Mouse (Mus musculus) B cell, adult (primary cell): Measurements from ENCODE around the gene Icam1. TPM values are rescaled to one million over a fixed set of nuclear protein-coding genes. Genes with fewer than 3 reads are reported as not detected.

Source experiments
- total RNA-seq: library from RNA; stranded (reverse); gene quantifications from 4 replicates; pipeline ENCODE4 v1.2.4, GENCODE M21; 2023; ENCODE audit not compliant: inconsistent age

The Icam1 gene
- 48.1 to 52.0 TPM (median 49.9 TPM) in 4 replicates for total RNA-seq

DNA sequence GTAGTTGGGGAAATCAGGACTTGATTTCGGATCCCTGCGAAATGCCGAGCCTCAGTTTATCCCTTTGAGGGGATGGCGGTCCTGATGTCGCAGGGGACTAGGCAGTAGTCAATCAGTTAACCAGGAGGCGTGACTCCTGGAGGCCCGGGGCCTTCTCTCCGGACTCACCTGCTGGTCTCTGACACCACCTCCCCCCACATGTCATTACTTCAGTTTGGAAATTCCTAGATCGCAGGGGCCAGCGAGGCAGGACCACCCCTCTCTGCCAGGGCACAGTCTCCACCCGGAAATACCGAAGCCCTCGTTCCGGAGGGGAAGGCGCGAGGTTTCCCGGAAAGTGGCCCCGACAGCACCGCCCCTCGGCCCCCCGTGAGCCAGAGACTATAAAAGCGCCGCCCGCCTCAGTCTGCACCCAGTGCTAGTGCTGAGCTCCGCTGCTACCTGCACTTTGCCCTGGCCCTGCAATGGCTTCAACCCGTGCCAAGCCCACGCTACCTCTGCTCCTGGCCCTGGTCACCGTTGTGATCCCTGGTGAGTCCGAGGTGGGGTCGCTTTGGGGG, at the start of gene Icam1:
Gene Icam1, plus strand, starts transcription at position 415 of the 560 bp plus-strand sequence.

DNA sequence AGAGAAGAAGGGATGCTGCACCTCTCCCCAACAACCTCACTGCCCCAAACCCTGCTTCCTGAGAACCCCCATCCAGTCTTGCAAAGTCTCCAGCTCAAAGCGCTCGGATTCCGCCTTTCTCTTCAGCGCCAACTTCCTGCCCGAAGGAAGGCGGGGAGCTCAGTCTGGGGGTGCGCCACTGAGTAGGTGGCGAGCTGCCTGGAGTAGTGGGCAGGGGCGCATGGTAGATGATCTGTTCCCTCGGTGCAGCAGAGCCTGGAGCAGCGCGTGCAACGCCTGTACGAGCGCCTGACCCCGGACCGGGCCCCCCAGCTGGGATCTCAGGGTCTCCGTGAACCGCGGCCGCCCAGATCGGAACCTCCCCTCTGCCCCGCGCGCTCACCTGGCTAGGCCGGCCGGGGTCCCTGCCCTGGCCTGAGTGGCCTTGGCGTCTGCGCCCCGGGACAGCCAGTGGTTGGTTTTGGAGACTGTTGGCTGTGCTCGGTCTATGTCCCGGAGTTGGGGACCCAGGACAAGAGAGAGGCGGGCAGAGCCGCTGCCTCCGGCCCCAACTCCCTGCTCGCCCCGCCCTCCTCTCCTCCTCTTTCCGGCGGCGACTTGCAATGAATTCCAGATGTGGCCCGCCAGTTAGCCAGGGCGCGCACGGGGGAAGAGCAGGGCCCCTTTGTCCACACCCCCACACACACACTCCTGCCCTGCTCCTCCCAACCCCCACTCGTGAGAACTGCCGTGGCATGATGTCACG, 39.4 kb upstream of the Icam1 start, which contains the start of gene S1pr2:
Gene S1pr2, minus strand, starts transcription at position 566 of the 745 bp plus-strand sequence.

DNA sequence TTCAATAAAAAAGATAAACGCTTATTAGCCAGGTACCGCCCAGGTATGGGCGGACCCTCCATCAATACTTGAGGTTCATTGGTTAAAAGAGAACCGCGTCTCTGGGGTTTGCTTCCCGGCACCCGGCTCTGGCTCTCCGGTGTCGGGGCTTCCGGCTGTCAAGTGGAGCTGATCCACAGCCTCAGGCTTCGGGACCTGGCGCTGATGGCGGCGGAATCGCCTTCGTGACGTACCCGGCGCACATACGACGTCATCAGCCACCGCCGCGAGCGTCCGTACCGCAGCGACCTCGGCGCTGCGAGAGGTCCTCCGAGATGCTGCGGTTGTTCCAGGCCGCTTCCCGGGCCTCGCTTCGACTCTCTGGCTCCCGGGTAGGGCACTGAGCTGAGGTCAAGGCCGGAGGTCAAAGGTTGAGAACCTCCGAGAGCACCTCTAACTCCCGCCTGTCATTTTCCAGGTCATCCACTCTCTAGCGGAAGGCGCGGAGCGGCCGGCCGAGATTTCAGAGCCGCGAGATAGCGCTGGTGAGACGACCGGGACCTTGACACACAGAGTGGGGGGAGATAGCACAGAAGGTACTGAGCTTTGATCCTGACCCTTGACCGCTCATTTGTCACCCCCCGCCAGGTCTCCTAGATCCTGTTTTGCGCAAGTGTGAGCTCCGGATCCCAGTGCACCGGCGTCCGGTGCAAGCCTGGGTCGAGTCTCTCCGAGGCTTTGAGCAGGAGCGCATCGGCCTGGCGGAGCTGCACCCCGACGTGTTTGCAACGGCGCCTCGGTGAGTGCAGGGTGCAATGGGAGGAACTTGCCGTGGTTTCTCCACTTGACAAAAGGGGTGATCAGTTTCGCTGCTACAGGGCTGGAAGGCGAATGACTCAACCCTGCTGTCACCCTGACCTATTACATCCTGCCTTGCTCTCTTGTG, 12.9 kb upstream of the Icam1 start, which contains the start of gene Mrpl4:
Gene Mrpl4, plus strand, starts transcription at position 112 of the 925 bp plus-strand sequence.

DNA sequence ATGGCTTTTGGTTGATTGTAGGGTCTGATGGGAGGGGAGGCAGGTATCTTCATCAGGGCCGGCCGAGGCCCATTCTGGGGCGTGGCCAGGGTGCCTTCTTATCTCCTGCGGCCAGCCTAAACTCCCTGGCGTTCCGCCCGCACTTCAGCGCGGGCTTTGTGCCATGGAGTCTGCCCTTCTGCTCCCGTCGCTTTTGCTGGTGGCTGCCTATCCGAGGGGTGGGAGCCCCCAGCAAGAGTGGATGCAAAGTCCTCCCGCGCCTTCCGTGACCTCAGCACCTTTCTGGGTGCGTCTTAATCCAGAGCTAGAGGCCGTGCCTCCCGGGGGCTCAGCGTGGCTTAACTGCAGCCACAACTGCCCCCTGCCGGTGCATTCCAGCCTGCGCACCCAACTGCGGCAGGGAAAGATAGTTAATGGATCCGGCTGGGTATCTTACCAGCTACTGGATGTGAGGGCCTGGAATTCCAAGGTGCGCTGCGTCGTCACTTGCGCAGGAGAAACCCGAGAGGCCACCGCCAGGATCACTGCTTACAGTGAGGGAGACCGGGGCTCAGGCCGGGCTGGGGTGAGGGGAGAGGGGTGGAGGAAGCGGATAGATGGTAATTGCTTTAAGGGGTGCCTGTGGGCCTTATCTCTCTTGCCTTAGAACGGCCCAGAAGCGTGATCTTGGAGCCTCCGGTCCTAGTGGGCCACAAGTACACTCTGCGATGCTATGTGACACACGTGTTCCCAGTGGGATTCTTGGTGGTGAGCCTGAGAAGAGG, 13.7 kb downstream of the Icam1 start, which contains the start of gene Icam4:
Gene Icam4, plus strand, starts transcription at position 83 of the 764 bp plus-strand sequence.

GRCm38 (mm10) chr9:21031896-21032351, 16.1 kb downstream of the Icam1 start, which contains the start of gene Icam5:
Gene Icam5 (plus strand): TSS chr9:21032073.

DNA sequence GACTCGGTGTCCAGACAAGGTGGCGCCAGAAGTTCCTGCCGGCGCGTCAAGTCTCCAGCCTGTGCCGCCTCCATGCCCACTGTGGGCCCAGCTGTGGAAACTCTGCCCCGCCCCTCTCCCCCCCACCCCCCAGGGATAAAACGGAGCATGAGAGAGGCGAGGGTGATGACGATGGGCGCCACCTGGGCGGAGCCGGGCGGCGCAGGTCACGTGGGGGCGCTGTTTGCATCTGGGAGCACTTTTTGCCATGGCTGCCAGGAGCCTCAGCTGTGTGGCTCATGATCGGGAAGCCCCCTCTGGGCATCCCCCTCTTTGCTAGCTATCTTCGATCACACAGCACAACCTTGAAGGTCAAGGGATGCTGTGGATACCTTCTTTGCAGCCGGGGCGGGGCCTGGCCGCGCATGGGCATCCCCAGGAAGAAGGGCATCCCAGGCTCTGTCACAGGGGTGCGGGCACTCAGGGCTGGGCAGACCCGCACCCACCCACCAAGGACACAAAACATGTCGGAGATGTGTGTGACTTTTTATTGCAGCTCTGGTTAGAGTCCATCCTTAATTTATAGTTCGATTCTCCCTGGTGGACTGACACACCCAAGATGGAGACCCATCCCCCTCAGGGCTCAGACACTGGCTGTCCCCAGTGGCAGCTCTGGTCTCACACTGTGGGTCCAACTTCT, 51.4 kb downstream of the Icam1 start, which contains the start of gene Zglp1:
Gene Zglp1, minus strand, starts transcription at position 88 of the 679 bp plus-strand sequence.

DNA sequence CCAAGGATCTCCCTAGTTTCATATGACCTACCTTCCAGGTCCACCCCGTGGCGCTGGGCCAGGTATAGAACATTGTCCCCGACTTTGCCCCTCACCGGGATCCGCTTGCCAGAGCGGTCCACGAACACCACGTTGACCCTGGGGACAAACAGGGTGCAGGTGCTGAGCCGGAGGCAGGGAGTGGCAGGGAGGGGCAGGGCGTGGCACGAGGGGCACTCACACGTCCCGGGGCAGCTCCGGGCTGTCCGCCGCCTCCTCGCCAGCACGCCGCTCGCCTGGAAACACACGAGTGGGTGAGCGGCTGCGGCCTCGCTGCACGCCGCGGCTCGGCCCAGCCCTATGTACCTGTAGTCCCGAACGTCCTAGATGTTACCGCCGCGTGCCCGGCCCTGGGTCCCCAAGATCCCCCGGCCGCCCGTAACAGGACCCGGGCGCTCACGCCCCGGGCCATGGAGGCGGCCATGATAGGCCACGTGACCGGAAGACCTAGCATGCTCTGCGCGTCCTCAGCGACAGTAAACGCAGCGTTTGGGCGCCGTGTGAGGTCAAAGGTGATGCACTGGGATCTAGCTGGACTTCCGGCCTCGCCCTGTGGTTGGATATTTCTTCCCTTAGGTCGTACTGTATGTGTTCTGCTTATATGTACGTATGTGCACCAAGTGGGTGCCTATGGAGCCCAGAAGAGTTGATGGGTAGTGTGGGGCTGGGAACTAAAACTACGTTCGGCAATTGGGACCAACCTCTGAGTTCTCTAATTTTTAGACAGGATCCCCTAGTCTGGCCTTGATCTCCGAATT, 57.5 kb downstream of the Icam1 start, which contains the start of the genes Gm49373 and Fdx1l:
Gene Gm49373, minus strand, starts transcription at position 53 of the 797 bp plus-strand sequence.
Gene Fdx1l, minus strand, starts transcription at position 571 of the 797 bp plus-strand sequence.

Other genes starting within 250 kb of the Icam1 start
- gene Col5a3, start 200.9 kb upstream of the Icam1 start, total RNA-seq = 0.72 to 3.0 TPM (median 1.7 TPM) in 4 replicates
- gene Rdh8, start 197.5 kb upstream of the Icam1 start, total RNA-seq = not detected in 4 replicates
- gene A230050P20Rik, start 147.3 kb upstream of the Icam1 start, total RNA-seq = 47.6 to 54.9 TPM (median 52.4 TPM) in 4 replicates
- gene Angptl6, start 136.3 kb upstream of the Icam1 start, total RNA-seq = 0.83 to 1.2 TPM (median 1.1 TPM) in 4 replicates
- gene Ppan, start 127.8 kb upstream of the Icam1 start, total RNA-seq = 124 to 148 TPM (median 127 TPM) in 4 replicates
- gene Eif3g, start 117.4 kb upstream of the Icam1 start, total RNA-seq = 166 to 189 TPM (median 176 TPM) in 4 replicates
- gene Dnmt1, start 56.1 kb upstream of the Icam1 start, total RNA-seq = 68.8 to 75.8 TPM (median 74.5 TPM) in 4 replicates
- gene S1pr2, start 39.2 kb upstream of the Icam1 start, total RNA-seq = 2.4 to 4.0 TPM (median 3.1 TPM) in 4 replicates
- gene Mrpl4, start 13.2 kb upstream of the Icam1 start, total RNA-seq = 51.2 to 61.9 TPM (median 59.0 TPM) in 4 replicates
- 0.55 TPM in 1 of 4 replicates, not detected in the others for gene Icam4, start 13.4 kb downstream of the Icam1 start, total RNA-seq
- gene Icam5, start 16.1 kb downstream of the Icam1 start, total RNA-seq = not detected in 4 replicates
- not detected in 4 replicates for gene Zglp1, start 51.1 kb downstream of the Icam1 start, total RNA-seq
- gene Gm49373, start 57.1 kb downstream of the Icam1 start, total RNA-seq = 1.2 to 1.4 TPM (median 1.2 TPM) in 4 replicates
- gene Fdx1l, start 57.6 kb downstream of the Icam1 start, total RNA-seq = 27.5 to 34.2 TPM (median 29.9 TPM) in 4 replicates
- 5.0 to 9.1 TPM (median 8.3 TPM) in 4 replicates for gene Gm38431, start 76.0 kb downstream of the Icam1 start, total RNA-seq
- gene Raver1, start 76.0 kb downstream of the Icam1 start, total RNA-seq = 98.7 to 119 TPM (median 109 TPM) in 4 replicates
- gene Tyk2, start 115.3 kb downstream of the Icam1 start, total RNA-seq = 56.6 to 61.0 TPM (median 58.4 TPM) in 4 replicates
- gene Cdc37, start 134.0 kb downstream of the Icam1 start, total RNA-seq = 113 to 130 TPM (median 121 TPM) in 4 replicates
- gene Pde4a, start 149.7 kb downstream of the Icam1 start, total RNA-seq = 9.4 to 14.6 TPM (median 11.2 TPM) in 4 replicates
- gene Keap1, start 223.4 kb downstream of the Icam1 start, total RNA-seq = 27.8 to 30.2 TPM (median 29.4 TPM) in 4 replicates
- gene S1pr5, start 232.5 kb downstream of the Icam1 start, total RNA-seq = 0.21 to 0.66 TPM (median 0.29 TPM) in 3 of 4 replicates, not detected in the other
- gene Atg4d, start 249.3 kb downstream of the Icam1 start, total RNA-seq = 46.2 to 61.6 TPM (median 48.2 TPM) in 4 replicates